Mouse (Mus musculus) adrenal gland, postnatal 10 days (tissue): ENCODE measurements around the gene Sik1. TPM values are rescaled to one million over a fixed set of nuclear protein-coding genes. Genes with fewer than 3 reads are reported as not detected.

Source experiments
- DNase-seq: peaks from one replicate; pipeline ENCODE4 v3.0.0; 2021; ENCODE audit warnings: mixed read lengths
- total RNA-seq, 2 experiments: library from RNA; stranded (reverse); gene quantifications; 2 replicates each; pipeline ENCODE4 v1.2.3; 2021

Sik1 gene
- total RNA-seq, 2 experiments from 2014 or later = 25.4 to 112 TPM

- DNase-seq = no peak
These were observed 49.1 kb downstream of the Sik1 start for GRCm38 (mm10) chr17:31806496-31806895.

- no peak for DNase-seq
These were observed 49.6 kb downstream of the Sik1 start for GRCm38 (mm10) chr17:31806025-31806424.

GRCm38 (mm10) chr17:31805585-31805984 is 50.0 kb downstream of the Sik1 start:
- DNase-seq = no peak

GRCm38 (mm10) chr17:31802272-31803017 is 53.2 kb downstream of the Sik1 start:
- DNase-seq = no peak

GRCm38 (mm10) chr17:31800852-31801363 is 54.7 kb downstream of the Sik1 start:
- DNase-seq = no peak

- DNase-seq = no peak
These were observed 59.7 kb downstream of the Sik1 start for GRCm38 (mm10) chr17:31795893-31796292.

Other genes with a start within 250 kb of the Sik1 start
- gene Cbs, start 218.6 kb downstream of the Sik1 start, total RNA-seq = 10 to 100 TPM; 17.8 to 39.9 TPM
- 100 to 1,000 TPM; 145 to 150 TPM for gene U2af1, start 196.9 kb downstream of the Sik1 start, total RNA-seq
- not detected for gene Cryaa, start 178.0 kb downstream of the Sik1 start, total RNA-seq
- 10 to 100 TPM; 15.5 to 21.7 TPM for gene Rrp1b, start 180.3 kb upstream of the Sik1 start, total RNA-seq
- gene Hsf2bp, start 180.5 kb upstream of the Sik1 start, total RNA-seq = 1 to 10 TPM; 1.4 to 1.7 TPM